Mouse (Mus musculus) kidney, adult 18-20 months (tissue): ENCODE measurements around the gene Abhd2.

Experiments
- DNase-seq: peaks from one replicate; pipeline ENCODE4 v3.0.0; 2021

The Abhd2 gene

GRCm38 (mm10) chr7:79333419-79333818 is 60.4 kb downstream of the Abhd2 start:
- no peak for DNase-seq

GRCm38 (mm10) chr7:79336362-79336910 is 63.4 kb downstream of the Abhd2 start:
- no peak for DNase-seq

GRCm38 (mm10) chr7:79345902-79346301 is 72.9 kb downstream of the Abhd2 start:
- peak; percentile 68 for DNase-seq

- no peak for DNase-seq
Measured at GRCm38 (mm10) chr7:79346555-79347075, 73.6 kb downstream of the Abhd2 start.

GRCm38 (mm10) chr7:79347108-79347813 is 74.3 kb downstream of the Abhd2 start:
- no peak for DNase-seq

- DNase-seq: no peak
Measured at GRCm38 (mm10) chr7:79348816-79349215, 75.8 kb downstream of the Abhd2 start.

GRCm38 (mm10) chr7:79349738-79350386 is 76.9 kb downstream of the Abhd2 start:
- DNase-seq: peak; percentile 72

GRCm38 (mm10) chr7:79358350-79359182 is 85.6 kb downstream of the Abhd2 start:
- no peak for DNase-seq

- DNase-seq: no peak
Measured at GRCm38 (mm10) chr7:79359183-79359435, 86.1 kb downstream of the Abhd2 start.

GRCm38 (mm10) chr7:79360056-79360455 is 87.1 kb downstream of the Abhd2 start:
- no peak for DNase-seq

- no peak for DNase-seq
Measured at GRCm38 (mm10) chr7:79362208-79362607, 89.2 kb downstream of the Abhd2 start.

- DNase-seq: no peak
Measured at GRCm38 (mm10) chr7:79362830-79363229, 89.8 kb downstream of the Abhd2 start.

GRCm38 (mm10) chr7:79363370-79364043 is 90.5 kb downstream of the Abhd2 start:
- peak; percentile 22 for DNase-seq

- no peak for DNase-seq
Measured at GRCm38 (mm10) chr7:79368664-79369063, 95.7 kb downstream of the Abhd2 start.

- DNase-seq: no peak
Measured at GRCm38 (mm10) chr7:79369416-79369815, 96.4 kb downstream of the Abhd2 start.

- DNase-seq: peak; percentile 72
Measured at GRCm38 (mm10) chr7:79371321-79371879, 98.4 kb downstream of the Abhd2 start.

- DNase-seq: no peak
Measured at GRCm38 (mm10) chr7:79374017-79374416, 101.0 kb downstream of the Abhd2 start.

- no peak for DNase-seq
Measured at GRCm38 (mm10) chr7:79375594-79375993, 102.6 kb downstream of the Abhd2 start.

GRCm38 (mm10) chr7:79376516-79377275 is 103.7 kb downstream of the Abhd2 start:
- DNase-seq: no peak

- no peak for DNase-seq
Measured at GRCm38 (mm10) chr7:79386422-79387133, 113.6 kb downstream of the Abhd2 start, which contains the start of gene Rlbp1. TSS of gene Rlbp1 (minus strand) at chr7:79387048.

GRCm38 (mm10) chr7:79387140-79387539 is 114.1 kb downstream of the Abhd2 start:
- DNase-seq: no peak
